Mouse (Mus musculus): ENCODE data around the gene Exoc2.

GRCm38 (mm10) chr13:30990233-30990632 lies 16.3 kb upstream of the Exoc2 start:
- TF ChIP-seq CTCF (IDR thresholded peaks at IDR 0.05; ENCODE audit: low read depth) (no peak), EP300 (IDR thresholded peaks at IDR 0.05; ENCODE audit: low read depth) (no peak)
